Comparison of ENCODE assay signal across 28 mouse cellular contexts in genomic region chr19:36165351-36165750, GRCm38 (mm10). TPM values are rescaled to one million over a fixed set of nuclear protein-coding genes. Genes with fewer than 3 reads are reported as not detected.
DNase-seq lines count a peak whose midpoint lies in the region; ATAC-seq and TF ChIP-seq lines count a peak whose summit lies in the region.
"Had no signal": no experiment of that assay in that cellular context is flagged by ENCODE, and none has a peak within 500 bp of the region (broad histone marks: within the 10 kb centered on the region; RNA-seq: fewer than 3 reads in every experiment).

No protein-coding gene starts in this region.

- intact Hi-C loops in heart, adult 2 months (cut with DNase I), result loop anchor here (5.0 kb wide), 1 partner anchor 97 kb away; no protein-coding TSS in a partner anchor

- DNase-seq in heart, adult 2 months, result no peak
- DNase-seq in heart, embryonic 10.5 days (ENCODE audit: low spot score), result no peak
- DNase-seq in 3T3-L1 (ENCODE audit: low read depth, low spot score), result peak; percentile 78
- DNase-seq in NIH3T3 (ENCODE audit: low read depth), result peak; percentile 82
- no peak for DNase-seq in thymus, postnatal 36 days
- DNase-seq: adrenal gland, adult 2 months; adrenal gland, postnatal 14 days; cerebellum, adult 11 months; cerebellum, adult 2 months; cerebellum, adult 9-11 months; cerebellum, postnatal 25 days; embryo, embryonic 11 days; gastrocnemius, postnatal 10 days; gastrocnemius, postnatal 36 days had no signal

- no peak for TF ChIP-seq EP300 in heart, adult 2 months (IDR thresholded peaks at IDR 0.05; ENCODE audit: insufficient read depth, low read depth, low read length)

- peaks cover 1% of the 10 kb centered on the region for H3K4me1 ChIP-seq in heart, adult 2 months (ENCODE audit: control insufficient read depth, insufficient read depth, low read length)
- peaks cover 31% of the 10 kb centered on the region for H3K4me1 ChIP-seq in heart, embryonic 10.5 days
- H3K4me1 ChIP-seq: forebrain, embryonic 10.5 days; forebrain, embryonic 13.5 days; hindbrain, embryonic 12.5 days; hindbrain, embryonic 15.5 days had no signal

- no peaks in the 10 kb centered on the region for H3K79me2 ChIP-seq in heart, adult 2 months (replicated peaks; ENCODE audit: control insufficient read depth, insufficient read depth, low read length)

- H3K36me3 ChIP-seq in heart, adult 2 months (ENCODE audit: control insufficient read depth, insufficient read depth, low read length), result peaks cover 2% of the 10 kb centered on the region; the same call in 1 of the 2 replicates
- H3K36me3 ChIP-seq in heart, embryonic 10.5 days, result no peaks in the 10 kb centered on the region
- H3K36me3 ChIP-seq: embryonic facial prominence, embryonic 12.5 days; forebrain, embryonic 10.5 days; G1E; hindbrain, embryonic 12.5 days; hindbrain, embryonic 15.5 days had no signal

- H3K27ac ChIP-seq in heart, adult 2 months, result peak overlapping the region; percentile 88; the same call in 1 of the 2 replicates
- H3K27ac ChIP-seq in heart, embryonic 10.5 days, result no peak overlapping the region
- H3K27ac ChIP-seq: embryonic facial prominence, embryonic 12.5 days; forebrain, embryonic 10.5 days; forebrain, embryonic 13.5 days; hindbrain, embryonic 12.5 days; hindbrain, embryonic 15.5 days had no signal

- TF ChIP-seq POLR2A in heart, adult 2 months (IDR thresholded peaks at IDR 0.05; ENCODE audit: insufficient read depth, low read depth, low read length), result no peak

- H3K9ac ChIP-seq in heart, adult 2 months (ENCODE audit: low read depth, low read length), result no peak overlapping the region
- H3K9ac ChIP-seq: embryonic facial prominence, embryonic 12.5 days; forebrain, embryonic 13.5 days; hindbrain, embryonic 12.5 days; hindbrain, embryonic 15.5 days had no signal

- no peak for ATAC-seq in CD4-positive, CD25-positive, alpha-beta regulatory T cell, adult 4 months
- ATAC-seq: forebrain, embryonic 13.5 days; forebrain, embryonic 16.5 days; intestine, postnatal 0 days had no signal

- no peaks in the 10 kb centered on the region for H3K9me3 ChIP-seq in heart, embryonic 10.5 days
- H3K9me3 ChIP-seq: embryonic facial prominence, embryonic 12.5 days; forebrain, embryonic 10.5 days; forebrain, embryonic 13.5 days; G1E; hindbrain, embryonic 12.5 days; hindbrain, embryonic 15.5 days had no signal

- 50% methylated on average over 4 of the region's 4 CpGs for WGBS in heart, adult 2 months
- WGBS in heart, embryonic 10.5 days, result 71% methylated on average over 4 of the region's 4 CpGs

- H3K4me3 ChIP-seq in heart, adult 2 months, result no peak overlapping the region
- no peak overlapping the region for H3K4me3 ChIP-seq in heart, embryonic 10.5 days
- H3K4me3 ChIP-seq: embryonic facial prominence, embryonic 12.5 days; forebrain, embryonic 10.5 days; forebrain, embryonic 13.5 days; hindbrain, embryonic 12.5 days; hindbrain, embryonic 15.5 days had no signal

- no peak for TF ChIP-seq CTCF in heart, adult 2 months (IDR thresholded peaks at IDR 0.05)

- no peaks in the 10 kb centered on the region for H3K27me3 ChIP-seq in heart, adult 2 months (ENCODE audit: control insufficient read depth, insufficient read depth, low read length)
- no peaks in the 10 kb centered on the region for H3K27me3 ChIP-seq in heart, embryonic 10.5 days (ENCODE audit: insufficient read depth, poor library complexity, severe bottlenecking)
- H3K27me3 ChIP-seq: CH12.LX; embryonic facial prominence, embryonic 12.5 days; forebrain, embryonic 13.5 days; hindbrain, embryonic 12.5 days; hindbrain, embryonic 15.5 days had no signal

RNA-seq across cellular contexts. Expression of gene Ankrd1, which starts 45.5 kb away (rescaled TPM):
- 100 to 1,000 TPM; 383 to 550 TPM for total RNA-seq in heart, adult 2 months (2021)
- polyA plus RNA-seq in heart, adult 2 months (2012; rRNA removed), result 316 and 466 TPM in 2 replicates
- polyA plus RNA-seq in heart, embryonic 10.5 days (2016; fragmentation: Nextera tagmentation; extraction: Ambion mirVana), result 212 and 390 TPM in 2 replicates
- polyA plus RNA-seq in CD4-positive, CD25-positive, alpha-beta regulatory T cell, adult 4 months (2017; shearing (Covaris generic)), result not detected
- total RNA-seq: adrenal gland, adult 2 months; adrenal gland, postnatal 14 days; CH12.LX; common myeloid progenitor, adult 5-6 weeks; granulocyte monocyte progenitor cell, adult 5-6 weeks; hematopoietic stem cell, adult 5-6 weeks had no signal
- polyA plus RNA-seq: adrenal gland, adult 2 months; forebrain, embryonic 10.5 days; forebrain, embryonic 13.5 days; forebrain, embryonic 16.5 days; G1E; hindbrain, embryonic 15.5 days; intestine, embryonic 14.5 days had no signal

Comparison
In these comparisons a context has a peak if more than half of its experiments do, and no peak if none do; other contexts are left out.
1. DNase-seq: peak in 3T3-L1 (single experiment) and NIH3T3 (single experiment); none in heart, adult 2 months (0 of 2), heart, embryonic 10.5 days (single experiment) and thymus, postnatal 36 days (0 of 2).
2. RNA of gene Ankrd1, which starts 45.5 kb away (polyA plus RNA-seq): 316 to 466 TPM in heart, adult 2 months and 212 to 390 TPM in heart, embryonic 10.5 days; not detected in CD4-positive, CD25-positive, alpha-beta regulatory T cell, adult 4 months; every median in the first group is over 100 times any median in the second.